Mouse (Mus musculus) heart, embryonic 11.5 days (tissue): ENCODE data around the gene Gpc6. TPM values are rescaled to one million over a fixed set of nuclear protein-coding genes. Genes with fewer than 3 reads are reported as not detected.

ENCODE experiments used
- ATAC-seq: fragments of 200-750 bp; cut with Nextera tagmentation; replicated peaks from 2 replicates; pipeline ENCODE4 v1.8.0; 2017; ENCODE audit warnings: moderate library complexity; ENCODE audit not compliant: insufficient number of reproducible peaks, low FRiP score, low TSS enrichment
- H3K27ac ChIP-seq: fragments of 300-500 bp; sonication (generic); 2 replicates; pipeline ENCODE4 v1.5.1; 2014; ENCODE audit warnings: mild to moderate bottlenecking, low read depth, low read length
- H3K27me3 ChIP-seq: fragments of 300-500 bp; sonication (generic); 2 replicates; pipeline ENCODE4 v1.6.1; 2014; ENCODE audit warnings: mild to moderate bottlenecking, low read length, mixed read lengths; ENCODE audit not compliant: control insufficient read depth, insufficient read depth
- H3K36me3 ChIP-seq: fragments of 300-500 bp; sonication (generic); 2 replicates; pipeline ENCODE4 v1.6.1; 2014; ENCODE audit warnings: mild to moderate bottlenecking, low read length, moderate library complexity, mixed read lengths; ENCODE audit not compliant: control insufficient read depth, insufficient read depth
- H3K4me1 ChIP-seq: fragments of 300-500 bp; sonication (generic); 2 replicates; pipeline ENCODE4 v1.6.1; 2014; ENCODE audit warnings: low read length; ENCODE audit not compliant: control insufficient read depth, insufficient read depth
- H3K4me2 ChIP-seq: fragments of 300-500 bp; sonication (generic); 2 replicates; pipeline ENCODE4 v1.6.1; 2014; ENCODE audit warnings: mild to moderate bottlenecking, moderate library complexity
- H3K4me3 ChIP-seq: fragments of 300-500 bp; sonication (generic); 2 replicates; pipeline ENCODE4 v1.5.1; 2014; ENCODE audit warnings: low read depth, low read length
- H3K9ac ChIP-seq: fragments of 300-500 bp; sonication (generic); 2 replicates; pipeline ENCODE4 v1.6.1; 2014; ENCODE audit warnings: mild to moderate bottlenecking, low read depth, low read length, moderate library complexity
- H3K9me3 ChIP-seq: fragments of 300-500 bp; sonication (generic); replicated peaks from 2 replicates; pipeline ENCODE4 v1.6.1; 2016; ENCODE audit warnings: low read length; ENCODE audit not compliant: control insufficient read depth
- WGBS: fragments of 180-500 bp; shearing (Covaris S2); extraction: QIAGEN DNeasy Blood & Tissue Kit; methylation state at CpG from one replicate; pipeline ENCODE4 v1.1.7; 2014; ENCODE audit not compliant: insufficient replicate concordance; 5-methylcytosine and 5-hydroxymethylcytosine counted together
- polyA plus RNA-seq: library from polyadenylated mRNA; unstranded; fragments of >200 nt; fragmentation: Nextera tagmentation; extraction: Ambion mirVana; gene quantifications from 2 replicates; pipeline ENCODE4 v1.2.1, GENCODE M21; 2014

The Gpc6 gene
- polyA plus RNA-seq, 1 experiment from 2014 or later = 14.3 TPM

- H3K4me1 ChIP-seq = no peaks in the 10 kb centered on the region
- no peak overlapping the region for H3K4me2 ChIP-seq
- ATAC-seq = no peak
- no peak overlapping the region for H3K9ac ChIP-seq
- no peaks in the 10 kb centered on the region for H3K9me3 ChIP-seq
- H3K27me3 ChIP-seq = no peaks in the 10 kb centered on the region
- H3K4me3 ChIP-seq = no peak overlapping the region
- H3K36me3 ChIP-seq = no peaks in the 10 kb centered on the region
- no peak overlapping the region for H3K27ac ChIP-seq
Measured at GRCm38 (mm10) chr14:117552776-117553175, 627.7 kb downstream of the Gpc6 start.

GRCm38 (mm10) chr14:117556715-117557320 is 631.7 kb downstream of the Gpc6 start:
- H3K27me3 ChIP-seq = no peaks in the 10 kb centered on the region
- H3K4me2 ChIP-seq = no peak overlapping the region

GRCm38 (mm10) chr14:117562146-117562545 is 637.0 kb downstream of the Gpc6 start:
- H3K27me3 ChIP-seq = no peaks in the 10 kb centered on the region
- no peak for ATAC-seq
- H3K27ac ChIP-seq = no peak overlapping the region
- no peaks in the 10 kb centered on the region for H3K4me1 ChIP-seq
- no peaks in the 10 kb centered on the region for H3K9me3 ChIP-seq
- H3K4me3 ChIP-seq = no peak overlapping the region
- H3K4me2 ChIP-seq = no peak overlapping the region
- WGBS = 68% methylated on average over 4 of the region's 4 CpGs
- H3K9ac ChIP-seq = no peak overlapping the region
- no peaks in the 10 kb centered on the region for H3K36me3 ChIP-seq

More at GRCm38 (mm10) chr14:117556715-117557320, 631.7 kb downstream of the Gpc6 start:
- Histone ChIP-seq H3K4me3 (no peak overlapping the region), H3K9ac (no peak overlapping the region), H3K9me3 (no peaks in the 10 kb centered on the region), H3K27ac (no peak overlapping the region), H3K36me3 (no peaks in the 10 kb centered on the region), H3K4me1 (no peaks in the 10 kb centered on the region)
- WGBS = 73% methylated on average over 7 of the region's 7 CpGs
- no peak for ATAC-seq

GRCm38 (mm10) chr14:117569278-117569677 is 644.2 kb downstream of the Gpc6 start:
- no peak overlapping the region for H3K9ac ChIP-seq
- WGBS = 79% methylated on average over 4 of the region's 4 CpGs

GRCm38 (mm10) chr14:117572213-117572612 is 647.1 kb downstream of the Gpc6 start:
- Histone ChIP-seq H3K4me1 (no peaks in the 10 kb centered on the region), H3K36me3 (no peaks in the 10 kb centered on the region), H3K9me3 (no peaks in the 10 kb centered on the region), H3K27me3 (no peaks in the 10 kb centered on the region), H3K27ac (no peak overlapping the region), H3K4me3 (no peak overlapping the region), H3K9ac (no peak overlapping the region), H3K4me2 (no peak overlapping the region)
- WGBS = 80% methylated on average over 8 of the region's 8 CpGs
- ATAC-seq = no peak

More at GRCm38 (mm10) chr14:117569278-117569677, 644.2 kb downstream of the Gpc6 start:
- no peaks in the 10 kb centered on the region for H3K36me3 ChIP-seq
- H3K27ac ChIP-seq = no peak overlapping the region
- no peaks in the 10 kb centered on the region for H3K27me3 ChIP-seq
- no peaks in the 10 kb centered on the region for H3K4me1 ChIP-seq
- H3K4me3 ChIP-seq = no peak overlapping the region
- H3K4me2 ChIP-seq = no peak overlapping the region
- no peak for ATAC-seq
- no peaks in the 10 kb centered on the region for H3K9me3 ChIP-seq

- H3K27me3 ChIP-seq = no peaks in the 10 kb centered on the region
- no peak for ATAC-seq
- H3K27ac ChIP-seq = no peak overlapping the region
- H3K36me3 ChIP-seq = no peaks in the 10 kb centered on the region
- H3K9ac ChIP-seq = no peak overlapping the region
- H3K4me3 ChIP-seq = no peak overlapping the region
- H3K4me1 ChIP-seq = no peaks in the 10 kb centered on the region
- WGBS = 74% methylated on average over 6 of the region's 6 CpGs
- no peaks in the 10 kb centered on the region for H3K9me3 ChIP-seq
- H3K4me2 ChIP-seq = no peak overlapping the region
Measured at GRCm38 (mm10) chr14:117574216-117574615, 649.1 kb downstream of the Gpc6 start.

- H3K4me2 ChIP-seq = no peak overlapping the region
- H3K27me3 ChIP-seq = no peaks in the 10 kb centered on the region
- no peaks in the 10 kb centered on the region for H3K4me1 ChIP-seq
- H3K9me3 ChIP-seq = no peaks in the 10 kb centered on the region
- ATAC-seq = no peak
- no peak overlapping the region for H3K9ac ChIP-seq
- H3K4me3 ChIP-seq = no peak overlapping the region
- no peaks in the 10 kb centered on the region for H3K36me3 ChIP-seq
- no peak overlapping the region for H3K27ac ChIP-seq
- WGBS = 93% methylated on average over 6 of the region's 6 CpGs
Measured at GRCm38 (mm10) chr14:117581740-117582139, 656.6 kb downstream of the Gpc6 start.

- H3K4me2 ChIP-seq = no peak overlapping the region
- no peaks in the 10 kb centered on the region for H3K36me3 ChIP-seq
- no peaks in the 10 kb centered on the region for H3K27me3 ChIP-seq
- no peak overlapping the region for H3K9ac ChIP-seq
- no peak for ATAC-seq
- H3K9me3 ChIP-seq = no peaks in the 10 kb centered on the region
- H3K4me3 ChIP-seq = no peak overlapping the region
- H3K4me1 ChIP-seq = no peaks in the 10 kb centered on the region
- WGBS = 65% methylated on average over 5 of the region's 5 CpGs
- H3K27ac ChIP-seq = no peak overlapping the region
Measured at GRCm38 (mm10) chr14:117599758-117600157, 674.6 kb downstream of the Gpc6 start.

GRCm38 (mm10) chr14:117603837-117604236 is 678.7 kb downstream of the Gpc6 start:
- WGBS = 67% methylated on average over 1 of the region's 1 CpGs
- H3K9me3 ChIP-seq = no peaks in the 10 kb centered on the region
- ATAC-seq = no peak
- H3K27me3 ChIP-seq = no peaks in the 10 kb centered on the region
- no peak overlapping the region for H3K4me2 ChIP-seq
- no peaks in the 10 kb centered on the region for H3K4me1 ChIP-seq
- no peak overlapping the region for H3K9ac ChIP-seq
- H3K27ac ChIP-seq = no peak overlapping the region
- H3K36me3 ChIP-seq = no peaks in the 10 kb centered on the region
- H3K4me3 ChIP-seq = no peak overlapping the region
